8 mouse cellular contexts compared by ENCODE assay signal in the genomic region with DNA sequence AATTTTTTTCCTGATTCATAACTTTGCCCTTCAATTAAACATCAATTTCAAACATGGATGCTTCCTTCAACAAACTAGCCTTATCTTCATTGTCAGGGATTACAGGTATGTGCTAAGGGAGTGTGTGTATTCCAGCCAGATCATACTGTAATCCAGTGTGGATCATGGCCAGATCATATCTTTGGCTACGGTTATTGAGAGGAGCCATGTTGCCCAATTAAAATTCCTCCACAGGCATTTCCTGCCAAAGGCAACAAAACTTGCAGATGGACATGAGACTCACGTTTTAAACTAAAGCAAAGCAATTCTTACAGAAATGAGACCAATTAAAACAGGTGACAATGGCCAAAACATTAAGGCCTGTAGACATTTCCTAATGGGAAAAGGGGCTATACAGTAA. TPM values are rescaled to one million over a fixed set of nuclear protein-coding genes. Genes with fewer than 3 reads are reported as not detected.
DNase-seq lines count a peak whose midpoint lies in the region; ATAC-seq and TF ChIP-seq lines count a peak whose summit lies in the region.

No protein-coding gene starts in this region.

- WGBS in kidney, adult 2 months, result 13% methylated on average over 2 of the region's 2 CpGs
- WGBS in hindbrain, embryonic 13.5 days, result 73% methylated on average over 2 of the region's 2 CpGs
- WGBS in midbrain, embryonic 12.5 days, result 76% methylated on average over 2 of the region's 2 CpGs

- peak overlapping the region; percentile 53 for H3K9ac ChIP-seq in hindbrain, embryonic 13.5 days
- peak overlapping the region; percentile 37; the same call in 1 of the 2 replicates for H3K9ac ChIP-seq in midbrain, embryonic 12.5 days (replicated peaks)

- DNase-seq in kidney, adult 2 months, result no peak
- no peak for DNase-seq in kidney, postnatal 25 days
- no peak for DNase-seq in left cerebral cortex, postnatal 10 days (ENCODE audit: extremely low spot score in 1 of 2, low spot score in 2 of 2)
- DNase-seq in right cerebral cortex, postnatal 10 days (ENCODE audit: low spot score in 2 of 2), result no peak
- DNase-seq in layer of hippocampus, postnatal 36 days, result no peak

- peak overlapping the region; percentile 52 for H3K4me2 ChIP-seq in hindbrain, embryonic 13.5 days
- peak overlapping the region; percentile 53 for H3K4me2 ChIP-seq in midbrain, embryonic 12.5 days (replicated peaks)

- no peak overlapping the region for H3K4me3 ChIP-seq in kidney, adult 2 months (ENCODE audit: insufficient read depth, low read depth, low read length)
- H3K4me3 ChIP-seq in brown adipose tissue, adult 24 weeks (ENCODE audit: insufficient read depth, low read depth, low read length), result no peak overlapping the region
- peak overlapping the region; percentile 70 for H3K4me3 ChIP-seq in hindbrain, embryonic 13.5 days
- no peak overlapping the region for H3K4me3 ChIP-seq in midbrain, embryonic 12.5 days

- intact Hi-C loops in left cerebral cortex, postnatal 10 days (cut with DNase I), result loop anchor here (5.0 kb wide), 1 partner anchor 931 kb away; no protein-coding TSS in a partner anchor

- H3K36me3 ChIP-seq in kidney, adult 2 months (ENCODE audit: control insufficient read depth, insufficient read depth, low read length), result no peaks in the 10 kb centered on the region
- no peaks in the 10 kb centered on the region for H3K36me3 ChIP-seq in hindbrain, embryonic 13.5 days
- no peaks in the 10 kb centered on the region for H3K36me3 ChIP-seq in midbrain, embryonic 12.5 days

- ATAC-seq in hindbrain, embryonic 13.5 days (ENCODE audit: low FRiP score), result no peak
- no peak for ATAC-seq in midbrain, embryonic 12.5 days (ENCODE audit: low FRiP score, low read depth)

- no peak for TF ChIP-seq CTCF in kidney, adult 2 months (conservative IDR thresholded peaks at IDR 0.05; ENCODE audit: insufficient read depth, insufficient read length, low read depth, low read length)

- H3K27ac ChIP-seq in kidney, adult 2 months (ENCODE audit: insufficient read depth, low read depth, low read length), result peak overlapping the region; percentile 80
- H3K27ac ChIP-seq in brown adipose tissue, adult 24 weeks (replicated peaks; ENCODE audit: low read depth, low read length), result peak overlapping the region; percentile 92; the same call in 1 of the 2 replicates
- peak overlapping the region; percentile 80; the same call in 1 of the 2 replicates for H3K27ac ChIP-seq in hindbrain, embryonic 13.5 days
- no peak overlapping the region; the same call in 1 of the 2 replicates for H3K27ac ChIP-seq in midbrain, embryonic 12.5 days (replicated peaks)

- TF ChIP-seq POLR2A in kidney, adult 2 months (IDR thresholded peaks at IDR 0.05; ENCODE audit: low read depth, low read length), result no peak

- no peaks in the 10 kb centered on the region for H3K9me3 ChIP-seq in hindbrain, embryonic 13.5 days
- H3K9me3 ChIP-seq in midbrain, embryonic 12.5 days, result no peaks in the 10 kb centered on the region

- H3K4me1 ChIP-seq in kidney, adult 2 months (ENCODE audit: control insufficient read depth, insufficient read depth, low read length), result peaks cover 5% of the 10 kb centered on the region; the same call in 1 of the 2 replicates
- H3K4me1 ChIP-seq in brown adipose tissue, adult 24 weeks (ENCODE audit: control insufficient read depth, insufficient read depth, insufficient read length, low read length), result peaks cover 4% of the 10 kb centered on the region
- peaks cover 30% of the 10 kb centered on the region for H3K4me1 ChIP-seq in hindbrain, embryonic 13.5 days (replicated peaks)
- H3K4me1 ChIP-seq in midbrain, embryonic 12.5 days, result peaks cover 20% of the 10 kb centered on the region

- H3K27me3 ChIP-seq in kidney, adult 2 months (replicated peaks; ENCODE audit: control insufficient read depth, insufficient read depth, low read length), result no peaks in the 10 kb centered on the region
- 0 out of 2 replicates have a peak, but pooled peaks cover 4% of the 10 kb centered on the region for H3K27me3 ChIP-seq in hindbrain, embryonic 13.5 days
- H3K27me3 ChIP-seq in midbrain, embryonic 12.5 days, result no peaks in the 10 kb centered on the region

RNA-seq across cellular contexts. Expression of a gene that starts 0.9 kb away (rescaled TPM):
- 58.8 and 65.4 TPM in 2 replicates for polyA plus RNA-seq in kidney, adult 2 months (2012; rRNA removed)
- 25.1 and 35.3 TPM in 2 replicates for polyA plus RNA-seq in brown adipose tissue, adult 24 weeks (2012; ENCODE audit: insufficient read depth, insufficient read length, missing spikeins)
- 17.8 and 18.6 TPM in 2 replicates for polyA plus RNA-seq in hindbrain, embryonic 13.5 days (2015; fragmentation: Nextera tagmentation; extraction: Ambion mirVana)
- 18.8 and 19.8 TPM in 2 replicates for polyA plus RNA-seq in midbrain, embryonic 12.5 days (2016; fragmentation: Nextera tagmentation; extraction: Ambion mirVana)
- total RNA-seq in left cerebral cortex, postnatal 10 days (2021), result 10 to 100 TPM; 61.9 to 65.2 TPM
- 10 to 100 TPM; 66.9 to 69.7 TPM for total RNA-seq in layer of hippocampus, postnatal 36 days (2021)

RNA-seq across cellular contexts. Expression of a gene that starts 27.7 kb away (rescaled TPM):
- polyA plus RNA-seq in kidney, adult 2 months (2012; rRNA removed), result 27.7 and 29.6 TPM in 2 replicates
- polyA plus RNA-seq in brown adipose tissue, adult 24 weeks (2012; ENCODE audit: insufficient read depth, insufficient read length, missing spikeins), result 1.7 and 16.4 TPM in 2 replicates
- polyA plus RNA-seq in hindbrain, embryonic 13.5 days (2015; fragmentation: Nextera tagmentation; extraction: Ambion mirVana), result not detected in 2 replicates
- not detected in 2 replicates for polyA plus RNA-seq in midbrain, embryonic 12.5 days (2016; fragmentation: Nextera tagmentation; extraction: Ambion mirVana)
- total RNA-seq in left cerebral cortex, postnatal 10 days (2021), result not detected
- total RNA-seq in layer of hippocampus, postnatal 36 days (2021), result not detected

RNA-seq across cellular contexts. Expression of a gene that starts 34.5 kb away (rescaled TPM):
- polyA plus RNA-seq in kidney, adult 2 months (2012; rRNA removed), result 5.4 and 8.5 TPM in 2 replicates
- polyA plus RNA-seq in brown adipose tissue, adult 24 weeks (2012; ENCODE audit: insufficient read depth, insufficient read length, missing spikeins), result 9.3 and 12.4 TPM in 2 replicates
- polyA plus RNA-seq in hindbrain, embryonic 13.5 days (2015; fragmentation: Nextera tagmentation; extraction: Ambion mirVana), result 24.5 and 26.0 TPM in 2 replicates
- 25.2 and 26.9 TPM in 2 replicates for polyA plus RNA-seq in midbrain, embryonic 12.5 days (2016; fragmentation: Nextera tagmentation; extraction: Ambion mirVana)
- 10 to 100 TPM; 59.2 to 61.9 TPM for total RNA-seq in left cerebral cortex, postnatal 10 days (2021)
- 10 to 100 TPM; 41.6 to 41.8 TPM for total RNA-seq in layer of hippocampus, postnatal 36 days (2021)

RNA-seq across cellular contexts. Expression of a gene that starts 57.9 kb away (rescaled TPM):
- not detected in 2 replicates for polyA plus RNA-seq in kidney, adult 2 months (2012; rRNA removed)
- polyA plus RNA-seq in brown adipose tissue, adult 24 weeks (2012; ENCODE audit: insufficient read depth, insufficient read length, missing spikeins), result not detected in 2 replicates
- not detected in 2 replicates for polyA plus RNA-seq in hindbrain, embryonic 13.5 days (2015; fragmentation: Nextera tagmentation; extraction: Ambion mirVana)
- not detected in 2 replicates for polyA plus RNA-seq in midbrain, embryonic 12.5 days (2016; fragmentation: Nextera tagmentation; extraction: Ambion mirVana)
- not detected for total RNA-seq in left cerebral cortex, postnatal 10 days (2021)
- not detected for total RNA-seq in layer of hippocampus, postnatal 36 days (2021)
